Comparison of ENCODE assay signal across 22 mouse cellular contexts in genomic region chr8:106157419-106157818, GRCm38 (mm10). TPM values are rescaled to one million over a fixed set of nuclear protein-coding genes. Genes with fewer than 3 reads are reported as not detected.
"Had no signal": no experiment of that assay in that cellular context is flagged by ENCODE, and none has a peak within 500 bp of the region (broad histone marks: within the 10 kb centered on the region; RNA-seq: fewer than 3 reads in every experiment).

No protein-coding gene starts in this region.

- H3K4me2 ChIP-seq: liver, embryonic 13.5 days; lung, embryonic 14.5 days; midbrain, embryonic 11.5 days; midbrain, embryonic 15.5 days; neural tube, embryonic 12.5 days; neural tube, embryonic 15.5 days; stomach, embryonic 15.5 days had no signal

- DNase-seq: kidney, adult 18-20 months; kidney, adult 9 months; kidney, postnatal 25 days; layer of hippocampus, postnatal 36 days; liver, embryonic 13.5 days; lung, embryonic 14.5 days; right cerebral cortex, adult 18-20 months; right cerebral cortex, postnatal 14 days; right cerebral cortex, postnatal 4 days; thymus, adult 18-20 months; thymus, postnatal 4 days had no signal

- H3K4me1 ChIP-seq: midbrain, embryonic 15.5 days; neural tube, embryonic 12.5 days; neural tube, embryonic 15.5 days; stomach, embryonic 15.5 days had no signal

- ATAC-seq: lung, postnatal 0 days; midbrain, embryonic 15.5 days had no signal

- H3K9me3 ChIP-seq: liver, embryonic 13.5 days; megakaryocyte, embryonic 14.5 days; midbrain, embryonic 15.5 days; neural tube, embryonic 12.5 days; neural tube, embryonic 15.5 days; stomach, embryonic 15.5 days had no signal

- H3K4me3 ChIP-seq: layer of hippocampus, adult 2 months; left cerebral cortex, adult 2 months; liver, embryonic 13.5 days; megakaryocyte, embryonic 14.5 days; midbrain, embryonic 15.5 days; neural tube, embryonic 12.5 days; neural tube, embryonic 15.5 days; stomach, embryonic 15.5 days had no signal

- H3K9ac ChIP-seq: liver, embryonic 13.5 days; lung, embryonic 14.5 days; midbrain, embryonic 15.5 days; neural tube, embryonic 12.5 days; neural tube, embryonic 15.5 days; stomach, embryonic 15.5 days had no signal

- H3K27ac ChIP-seq: layer of hippocampus, adult 2 months; left cerebral cortex, adult 2 months; liver, embryonic 13.5 days; macrophage; midbrain, embryonic 15.5 days; neural tube, embryonic 12.5 days; neural tube, embryonic 15.5 days; stomach, embryonic 15.5 days had no signal

- H3K27me3 ChIP-seq: liver, embryonic 13.5 days; megakaryocyte, embryonic 14.5 days; midbrain, embryonic 15.5 days; neural tube, embryonic 12.5 days; neural tube, embryonic 15.5 days; stomach, embryonic 15.5 days had no signal

RNA-seq across cellular contexts. Expression of gene Esrp2, which starts 20.6 kb away (rescaled TPM):
- total RNA-seq: layer of hippocampus, postnatal 36 days; left cerebral cortex, postnatal 10 days had no signal
- polyA plus RNA-seq: macrophage had no signal
